Mouse (Mus musculus) olfactory bulb, adult 2 months (tissue): ENCODE data around the gene Cort. TPM values are rescaled to one million over a fixed set of nuclear protein-coding genes. Genes with fewer than 3 reads are reported as not detected.
"Not testable (repeated sequence)": the region's sequence is repeated elsewhere in the genome, so short reads cannot be mapped to it uniquely, and the experiment has no call there.

Experiments
- H3K27ac ChIP-seq: fragments of 200-500 bp; 2 replicates; pipeline ENCODE4 v1.5.1; 2012; ENCODE audit warnings: low read depth, low read length; ENCODE audit not compliant: insufficient read depth
- H3K4me1 ChIP-seq: fragments of 200-500 bp; 2 replicates; pipeline ENCODE4 v1.6.1; 2012; ENCODE audit warnings: low read length; ENCODE audit not compliant: control insufficient read depth, insufficient read depth
- H3K4me3 ChIP-seq: fragments of 200-500 bp; 2 replicates; pipeline ENCODE4 v1.5.1; 2012; ENCODE audit warnings: mild to moderate bottlenecking, low read depth, low read length, moderate library complexity; ENCODE audit not compliant: insufficient read depth
- CTCF ChIP-seq: fragments of 200-500 bp; IDR thresholded peaks from 2 replicates; pipeline ENCODE4 v1.5.1; 2012; ENCODE audit warnings: low read depth, mild to moderate bottlenecking, low read length, moderate library complexity; ENCODE audit not compliant: insufficient read depth
- POLR2A ChIP-seq: fragments of 200-500 bp; IDR thresholded peaks from 2 replicates; pipeline ENCODE4 v1.6.1; 2012; ENCODE audit warnings: mild to moderate bottlenecking, low read depth, low read length, moderate library complexity; ENCODE audit not compliant: insufficient read depth
- WGBS: fragments of 180-500 bp; shearing (Covaris S2); methylation state at CpG from one replicate; pipeline ENCODE4 v1.1.7; 2018; 5-methylcytosine and 5-hydroxymethylcytosine counted together
- polyA plus RNA-seq: library from polyadenylated mRNA; stranded (reverse); fragments of >200 nt; gene quantifications from 2 replicates; pipeline ENCODE4 v1.2.4, GENCODE M21; 2012; ENCODE audit warnings: low replicate concordance; ENCODE audit not compliant: missing spikeins, insufficient read depth, insufficient read length

Gene Cort
- polyA plus RNA-seq, 1 experiment: not detected

DNA sequence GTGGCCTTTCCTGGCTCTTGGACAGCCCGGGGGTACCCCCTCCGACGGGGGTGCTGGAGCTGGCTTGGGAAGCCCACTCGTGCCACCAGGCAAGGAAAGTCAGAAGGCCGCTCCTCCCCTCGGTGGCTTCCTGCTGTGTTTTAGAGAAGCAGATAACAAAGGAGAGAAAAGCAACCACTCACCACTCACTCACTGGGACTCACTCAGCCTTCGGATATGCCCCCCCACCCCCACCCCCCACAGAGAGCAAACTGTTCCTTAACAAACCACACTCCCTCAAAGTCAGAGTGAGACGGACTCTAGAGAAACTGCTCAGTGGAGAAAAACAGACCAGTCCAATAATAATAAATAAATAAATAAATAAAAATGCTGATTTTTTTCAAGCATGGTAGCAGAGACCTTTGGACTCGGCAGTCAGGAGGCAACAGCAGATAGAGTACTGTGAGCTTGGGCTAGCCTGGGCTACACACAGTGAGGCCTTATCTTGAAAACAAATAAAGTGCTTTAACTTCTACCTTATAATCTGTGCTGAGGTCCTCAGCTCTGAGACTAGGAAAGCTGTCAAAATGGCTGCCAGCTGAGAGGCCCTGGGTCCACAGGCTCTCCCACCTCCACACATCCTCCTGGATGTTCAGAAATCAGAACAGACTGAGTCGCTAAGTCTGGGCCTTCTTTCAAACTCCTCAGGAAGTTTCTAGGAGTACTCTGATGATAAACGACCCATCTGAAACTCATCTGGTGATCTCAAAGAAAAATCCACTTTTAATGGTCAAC, 1.0 kb downstream of the Cort start:
- H3K27ac ChIP-seq: no peak overlapping the region
- H3K4me1 ChIP-seq: peaks cover 29% of the 10 kb centered on the region
- H3K4me3 ChIP-seq: no peak overlapping the region
- WGBS: 49% methylated on average over 11 of the region's 11 CpGs
- no peak for TF ChIP-seq POLR2A
- TF ChIP-seq CTCF: no peak

DNA sequence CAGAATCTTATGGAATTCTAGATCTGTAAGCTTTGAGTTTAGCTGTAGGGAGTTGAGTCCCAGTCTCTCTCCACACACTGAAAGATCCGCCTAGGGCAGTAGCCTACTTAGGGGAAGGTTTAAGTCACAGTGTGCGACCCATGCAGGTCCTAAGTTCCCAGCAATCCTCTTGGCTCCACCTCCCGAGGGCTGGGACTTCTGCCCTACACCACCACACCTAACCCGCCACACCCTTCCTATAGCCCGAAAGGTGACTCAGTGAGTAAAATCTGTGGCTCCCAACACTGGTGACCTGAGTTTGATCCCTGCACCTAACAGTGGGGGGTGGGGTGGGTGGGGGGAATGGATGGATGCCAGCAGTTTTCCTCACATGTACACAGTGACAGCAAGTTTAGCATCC, 3.1 kb downstream of the Cort start:
- H3K4me1 ChIP-seq: peaks cover 26% of the 10 kb centered on the region
- no peak for TF ChIP-seq POLR2A
- no peak for TF ChIP-seq CTCF
- H3K27ac ChIP-seq: no peak overlapping the region
- H3K4me3 ChIP-seq: no peak overlapping the region
- WGBS: 82% methylated on average over 5 of the region's 5 CpGs

DNA sequence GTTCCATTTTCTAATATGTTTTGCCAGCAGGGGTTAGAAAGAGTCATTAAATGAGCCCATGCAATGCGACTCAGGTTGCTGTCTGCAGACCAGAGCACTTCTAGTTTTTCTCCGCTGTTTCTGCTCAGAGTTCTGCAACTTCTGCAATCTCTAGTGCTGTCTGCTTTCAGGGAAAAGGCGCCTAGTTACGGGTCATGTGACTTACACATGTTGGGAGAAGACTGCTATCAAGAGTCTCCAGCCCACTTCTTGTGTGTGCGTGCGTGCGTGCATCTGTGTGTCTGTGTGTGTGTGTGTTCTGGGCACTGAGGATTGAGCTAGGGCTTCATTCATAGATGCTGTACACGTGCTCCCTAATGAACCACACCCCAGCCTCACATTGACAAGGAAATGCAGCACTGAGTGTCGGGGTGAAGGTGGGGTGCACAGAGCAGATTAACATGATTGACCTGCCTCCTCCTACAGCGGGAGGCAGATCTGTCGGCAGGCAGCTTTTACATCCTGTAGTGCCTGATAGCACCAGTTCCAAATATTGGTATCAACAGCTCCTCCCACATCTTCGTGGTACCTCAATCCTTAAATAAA, 6.5 kb downstream of the Cort start:
- H3K4me3 ChIP-seq, H3K27ac ChIP-seq, H3K4me1 ChIP-seq: not testable (repeated sequence)
- WGBS: 75% methylated on average over 12 of the region's 12 CpGs

DNA sequence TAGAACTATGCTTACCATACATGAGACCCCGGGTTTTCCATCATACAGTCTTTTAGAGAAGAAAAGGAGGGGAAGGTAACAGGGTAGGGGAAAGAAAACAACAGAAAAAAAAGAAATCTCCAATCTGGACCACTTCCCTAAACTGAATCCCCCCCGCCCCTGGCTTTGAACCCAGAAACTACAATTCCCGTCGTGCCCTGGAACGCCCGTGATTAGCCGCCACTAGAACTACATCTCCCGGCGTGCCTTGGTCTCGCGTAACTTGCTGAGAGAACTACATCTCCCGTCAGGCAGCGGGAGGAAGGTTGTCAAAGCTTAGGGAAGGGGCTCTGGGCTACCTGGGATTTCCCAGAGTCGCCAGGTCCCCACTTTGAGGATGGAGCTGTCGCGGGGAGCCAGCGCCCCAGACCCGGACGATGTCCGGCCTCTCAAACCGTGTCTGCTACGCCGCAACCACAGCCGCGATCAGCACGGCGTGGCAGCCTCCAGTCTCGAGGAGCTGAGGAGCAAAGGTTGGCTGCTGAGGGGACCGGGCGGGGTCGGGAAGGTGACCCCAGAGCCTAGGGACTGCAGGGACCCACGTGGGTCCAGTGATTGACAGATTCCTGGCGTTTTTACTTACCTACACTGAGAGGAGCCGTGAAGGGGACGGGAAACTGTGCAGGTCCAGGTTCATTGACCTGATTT, 22.5 kb downstream of the Cort start, which contains the start of gene Dffa:
Gene Dffa, plus strand, starts transcription at position 272 of the 687 bp plus-strand sequence.
- Histone ChIP-seq H3K4me3 (peak within 1 kb of the TSS; percentile 68), H3K4me1 (peaks cover 10% of the 10 kb centered on the region), H3K27ac (0 out of 2 replicates have a peak within 1 kb of the TSS, but pooled peaks have one; percentile 4)
- no peak for TF ChIP-seq CTCF
- 0 out of 2 replicates have a peak, but pooled peaks have one; percentile 36 for TF ChIP-seq POLR2A
- WGBS: under 1% methylated on average over 35 of the region's 35 CpGs

DNA sequence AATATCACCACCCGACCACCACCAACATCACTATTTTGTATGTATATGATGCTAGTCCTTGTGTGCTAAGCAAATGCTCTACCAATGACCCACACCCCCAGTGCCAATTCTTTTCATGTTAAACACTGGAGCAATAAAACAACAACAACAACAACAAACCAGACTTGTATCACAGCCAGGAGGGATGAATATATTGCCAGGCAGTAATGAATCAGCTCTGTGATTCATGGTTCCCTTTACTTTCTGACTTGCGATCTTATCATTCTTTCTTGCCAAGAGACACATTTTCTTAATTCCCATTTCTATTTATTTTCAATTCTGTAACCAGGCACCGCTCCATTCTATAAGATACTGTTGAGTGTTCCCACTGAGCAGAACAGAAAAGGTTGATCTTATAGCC, 25.1 kb downstream of the Cort start:
- no peak overlapping the region for H3K4me3 ChIP-seq
- H3K4me1 ChIP-seq: peaks cover 15% of the 10 kb centered on the region
- TF ChIP-seq POLR2A: no peak
- TF ChIP-seq CTCF: no peak
- WGBS: 74% methylated on average over 3 of the region's 3 CpGs
- no peak overlapping the region for H3K27ac ChIP-seq

DNA sequence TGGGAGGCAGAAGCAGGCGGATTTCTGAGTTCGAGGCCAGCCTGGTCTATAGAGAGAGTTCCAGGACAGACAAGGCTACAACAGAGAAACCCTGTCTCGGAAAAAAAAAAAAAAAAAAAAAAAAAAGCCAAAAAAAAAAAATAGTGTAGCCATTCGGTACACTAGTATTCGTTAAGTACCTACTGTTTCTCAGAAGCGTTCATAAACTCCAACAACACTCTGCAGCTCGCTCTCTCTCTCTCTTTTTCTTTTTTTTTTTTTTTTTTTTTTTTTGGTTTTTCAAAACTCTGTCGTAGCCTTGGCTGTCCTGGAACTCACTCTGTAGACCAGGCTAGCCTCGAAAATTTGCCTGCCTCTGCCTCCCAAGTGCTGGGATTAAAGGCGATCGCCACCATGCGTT, 26.1 kb downstream of the Cort start:
- H3K4me3 ChIP-seq, H3K27ac ChIP-seq: not testable (repeated sequence)
- peaks cover 12% of the 10 kb centered on the region for H3K4me1 ChIP-seq
- WGBS: 86% methylated on average over 12 of the region's 12 CpGs

DNA sequence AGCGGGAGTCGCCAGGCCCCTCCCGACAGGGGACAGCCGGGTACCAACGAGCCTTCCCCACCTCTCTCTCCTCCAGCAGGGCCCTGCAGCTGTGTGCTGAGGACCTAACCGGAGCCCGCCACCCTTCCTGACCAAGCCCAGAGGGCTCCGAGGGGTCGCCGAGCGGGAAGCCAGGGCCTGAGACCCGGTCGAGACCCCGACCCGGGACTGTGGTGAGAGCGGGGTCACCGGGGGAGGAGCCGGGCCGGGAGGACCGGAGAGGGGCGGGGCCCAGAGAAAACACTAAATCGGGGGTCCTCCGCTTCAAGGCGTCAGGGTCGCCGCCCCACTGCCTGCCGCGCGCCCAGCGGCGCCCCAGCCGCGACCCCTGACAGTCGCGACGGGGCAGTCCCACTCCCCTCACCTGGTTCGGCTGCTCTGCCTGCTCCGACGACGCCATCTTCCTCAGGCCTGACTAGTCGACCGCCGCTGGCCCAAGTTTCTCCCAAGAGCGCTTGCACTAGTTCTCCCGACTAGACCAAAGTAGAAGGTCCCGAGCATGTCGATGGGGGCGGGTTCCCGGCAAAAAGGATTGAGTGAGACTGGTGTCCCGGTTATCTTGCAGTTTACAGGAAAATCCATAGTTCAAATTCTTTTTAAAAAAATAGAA, 27.1 kb downstream of the Cort start, which contains the start of gene Pex14:
Gene Pex14, minus strand, starts transcription at position 508 of the 649 bp plus-strand sequence.
- H3K27ac ChIP-seq: no peak within 1 kb of the TSS
- WGBS: under 1% methylated on average over 50 of the region's 50 CpGs
- peak within 1 kb of the TSS; percentile 75 for H3K4me3 ChIP-seq

DNA sequence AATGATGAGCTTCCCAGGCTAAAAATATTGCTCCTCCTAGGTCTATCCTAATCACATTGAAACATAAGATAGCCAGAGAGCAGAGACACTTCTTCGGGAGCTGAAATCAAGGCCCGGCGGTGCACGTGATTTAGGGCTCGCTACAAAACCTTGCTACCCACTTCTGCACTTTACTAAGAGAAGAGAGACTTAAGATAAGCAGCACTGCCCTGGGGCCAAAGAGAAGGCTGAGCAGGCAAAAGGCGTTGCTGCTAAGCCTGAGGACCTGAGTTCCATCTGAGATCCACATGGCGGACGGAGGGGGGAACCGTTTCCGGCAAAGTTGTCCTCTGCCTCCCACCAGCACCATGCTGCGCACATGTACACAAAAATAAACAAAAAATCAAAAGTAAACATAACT, 28.0 kb downstream of the Cort start:
- WGBS: 12% methylated on average over 11 of the region's 11 CpGs
- Histone ChIP-seq H3K4me1 (peaks cover 9% of the 10 kb centered on the region), H3K27ac (no peak overlapping the region), H3K4me3 (peak overlapping the region; percentile 75)
- TF ChIP-seq POLR2A (no peak), CTCF (no peak)

More for the DNA sequence above, 27.1 kb downstream of the Cort start, which contains the start of gene Pex14:
- TF ChIP-seq POLR2A: peak; percentile 68
- TF ChIP-seq CTCF: no peak
- H3K4me1 ChIP-seq: peaks cover 9% of the 10 kb centered on the region

DNA sequence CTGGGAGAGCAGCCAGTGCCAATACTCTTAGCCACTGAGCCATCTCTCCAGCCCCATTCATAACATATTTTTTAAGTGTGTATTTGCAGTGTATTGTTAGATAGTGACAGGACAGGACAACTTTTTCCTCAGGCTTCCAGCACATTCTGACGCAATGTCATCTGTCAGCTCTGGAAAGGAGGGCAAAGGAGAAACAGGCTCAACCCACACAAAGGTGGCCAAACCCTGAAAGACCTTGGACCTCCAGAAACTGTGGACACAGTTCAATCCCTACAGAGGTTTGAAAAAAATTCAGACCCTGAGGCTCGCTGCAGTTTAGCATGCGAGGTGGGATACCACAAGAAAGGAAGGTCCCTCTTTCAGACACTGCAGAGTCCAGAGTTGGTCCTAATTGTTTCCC, 28.6 kb downstream of the Cort start:
- Histone ChIP-seq H3K4me1 (peaks cover 9% of the 10 kb centered on the region), H3K27ac (no peak overlapping the region), H3K4me3 (no peak overlapping the region)
- WGBS: 80% methylated on average over 3 of the region's 3 CpGs
- TF ChIP-seq POLR2A (no peak), CTCF (no peak)
